Mouse (Mus musculus): Measurements from ENCODE around the gene Utp11.
A peak's percentile ranks its signal among the peaks of the same experiment; 100 is the strongest.

DNA sequence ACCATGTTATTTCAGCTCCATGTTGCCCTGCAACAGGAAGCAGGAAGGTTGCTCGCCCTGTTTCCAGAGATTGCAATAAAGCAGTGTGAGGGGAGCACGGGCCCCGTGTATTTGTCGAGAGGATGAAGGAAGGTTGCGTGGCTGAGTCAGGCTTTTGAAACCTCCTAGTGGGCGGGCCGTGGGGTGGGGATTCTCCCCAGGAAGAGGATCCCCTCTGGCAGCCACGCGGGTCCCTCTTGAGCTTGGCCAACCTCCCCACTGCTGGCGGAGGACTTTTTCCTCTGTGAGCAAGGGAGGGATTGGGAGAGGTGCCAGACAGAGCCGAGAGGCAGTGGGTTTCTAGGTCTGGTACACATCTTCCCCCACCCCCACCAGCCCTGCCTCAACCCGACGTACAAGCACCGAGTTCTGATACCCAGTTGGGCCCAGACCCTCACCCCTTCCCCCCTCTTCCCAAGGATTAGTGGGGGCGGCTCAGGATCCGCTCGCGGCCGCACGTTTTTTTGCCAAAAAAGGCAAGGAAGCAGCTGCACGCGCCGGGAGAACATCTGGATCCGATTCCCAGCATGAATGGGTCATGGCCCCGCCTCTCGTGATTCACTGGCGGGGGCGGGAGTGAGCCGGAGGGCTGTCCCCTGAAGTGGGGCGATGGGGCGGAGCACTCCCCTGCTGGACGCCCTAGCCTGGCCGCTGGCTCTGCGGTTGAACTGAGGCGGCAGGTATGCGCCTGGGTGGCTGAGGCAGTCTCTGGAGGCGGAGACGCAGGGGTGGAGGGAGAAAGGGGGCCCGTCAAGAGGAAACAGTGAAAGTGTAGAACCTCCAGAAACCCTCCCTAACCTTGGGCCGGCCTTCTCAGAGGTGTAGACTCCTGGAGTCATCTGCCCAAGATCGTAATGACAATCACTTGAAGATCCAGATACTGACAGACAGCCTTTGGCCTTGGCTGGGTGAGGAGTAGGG, 15.4 kb upstream of the Utp11 start:
- no peak for TF ChIP-seq CTCF (IDR thresholded peaks at IDR 0.05; ENCODE audit: control insufficient read depth, insufficient read depth, insufficient read length)
- TF ChIP-seq FOSL1 (IDR thresholded peaks at IDR 0.05; ENCODE audit: insufficient read depth, low read length, poor library complexity, severe bottlenecking), result no peak
- TF ChIP-seq MAX (IDR thresholded peaks at IDR 0.05), result peak; percentile 56
- no peak for TF ChIP-seq USF1 (IDR thresholded peaks at IDR 0.05; ENCODE audit: low read depth)
- TF ChIP-seq CEBPB (IDR thresholded peaks at IDR 0.05; ENCODE audit: low read depth), result no peak
- TF ChIP-seq MYOG (IDR thresholded peaks at IDR 0.05; ENCODE audit: control insufficient read depth, extremely low read depth, insufficient read length), result no peak
- peak; percentile 41 for TF ChIP-seq MYOD1 (IDR thresholded peaks at IDR 0.05; ENCODE audit: control insufficient read depth, insufficient read length, low read depth)

Data from C2C12 (cell line).